Mouse (Mus musculus) G1E (cell line): Measurements from ENCODE around the gene Rapgef3.

Experiments used
- CTCF ChIP-seq: IDR thresholded peaks from 2 replicates; pipeline ENCODE4 v1.5.1; 2012; ENCODE audit warnings: low read depth, low read length, inconsistent platforms, mixed read lengths
- GATA1 ChIP-seq: IDR thresholded peaks from 2 replicates; pipeline ENCODE4 v1.6.1; 2012; ENCODE audit warnings: borderline replicate concordance, low read length, inconsistent platforms, mixed read lengths
- GATA2 ChIP-seq: IDR thresholded peaks from 2 replicates; pipeline ENCODE4 v1.6.1; 2012; ENCODE audit warnings: low read depth, low read length, inconsistent platforms, borderline replicate concordance
- POLR2AphosphoS5 ChIP-seq: IDR thresholded peaks from 2 replicates; pipeline ENCODE4 v1.6.1; 2012; ENCODE audit warnings: low read depth, low read length, inconsistent platforms; ENCODE audit not compliant: insufficient replicate concordance
- TAL1 ChIP-seq: conservative IDR thresholded peaks from 2 replicates; pipeline ENCODE4 v1.6.1; 2012; ENCODE audit warnings: low read depth, low read length, inconsistent platforms, mixed read lengths

DNA sequence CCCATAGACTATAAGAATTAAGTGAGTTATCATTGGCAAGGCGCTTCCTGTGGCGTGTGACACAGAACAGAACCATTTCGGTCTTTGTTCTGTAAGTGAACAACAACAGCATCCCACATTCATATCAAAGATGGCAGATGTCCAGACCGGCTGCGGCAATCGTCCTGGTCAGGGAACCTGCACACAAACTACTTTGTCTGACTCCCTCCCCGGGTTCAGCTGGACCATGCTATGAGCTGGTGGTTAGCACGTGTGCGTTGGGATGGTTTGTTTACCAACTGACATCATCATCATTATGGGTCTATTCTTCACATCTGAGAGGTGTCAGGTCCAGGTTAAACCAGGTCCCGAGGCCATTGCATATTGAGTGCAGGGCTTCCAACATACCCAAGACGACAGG, 39.4 kb downstream of the Rapgef3 start:
- no peak for TF ChIP-seq CTCF
- no peak for TF ChIP-seq POLR2AphosphoS5
- no peak for TF ChIP-seq GATA2
- TF ChIP-seq GATA1 = no peak
- TF ChIP-seq TAL1 = no peak
